Mouse (Mus musculus) cerebellum, adult 2 months (tissue): ENCODE data around the gene Ryr2. TPM values are rescaled to one million over a fixed set of nuclear protein-coding genes. Genes with fewer than 3 reads are reported as not detected.
"Not testable (repeated sequence)": the region's sequence is repeated elsewhere in the genome, so short reads cannot be mapped to it uniquely, and the experiment has no call there.

Experiments
- DNase-seq, 2 experiments: peaks; one replicate each; pipeline ENCODE4 v3.0.0; 2021
- H3K27ac ChIP-seq: fragments of 200-500 bp; 2 replicates; pipeline ENCODE4 v1.5.1; 2012; ENCODE audit warnings: low read length, control low read depth, inconsistent platforms; ENCODE audit not compliant: insufficient read depth
- H3K27me3 ChIP-seq: fragments of 200-500 bp; 2 replicates; pipeline ENCODE4 v1.6.1; 2012; ENCODE audit warnings: inconsistent platforms, mild to moderate bottlenecking, low read length, moderate library complexity; ENCODE audit not compliant: control insufficient read depth, insufficient read depth
- H3K4me1 ChIP-seq: fragments of 200-500 bp; 2 replicates; pipeline ENCODE4 v1.6.1; 2011; ENCODE audit warnings: low read length; ENCODE audit not compliant: control insufficient read depth, insufficient read depth
- H3K4me3 ChIP-seq: fragments of 200-500 bp; replicated peaks from 2 replicates; pipeline ENCODE3; 2011; ENCODE audit warnings: mild to moderate bottlenecking, low read depth, low read length, control low read depth; ENCODE audit not compliant: insufficient read depth
- CTCF ChIP-seq: fragments of 200-500 bp; IDR thresholded peaks from 2 replicates; pipeline ENCODE4 v1.5.1; 2011; ENCODE audit warnings: low read depth, mild to moderate bottlenecking, control low read depth, low read length, moderate library complexity, borderline replicate concordance; ENCODE audit not compliant: insufficient read depth
- POLR2A ChIP-seq: fragments of 200-500 bp; IDR thresholded peaks from 2 replicates; pipeline ENCODE4 v1.6.1; 2011; ENCODE audit warnings: low read length, control low read depth, borderline replicate concordance; ENCODE audit not compliant: insufficient read depth
- WGBS: fragments of 180-500 bp; shearing (Covaris S2); methylation state at CpG from one replicate; pipeline ENCODE4 v1.1.7; 2018; 5-methylcytosine and 5-hydroxymethylcytosine counted together
- polyA plus RNA-seq: library from polyadenylated mRNA; depleted of rRNA; stranded (reverse); fragments of >200 nt; gene quantifications from 2 replicates; pipeline ENCODE4 v1.2.3, GENCODE M21; 2012

The Ryr2 gene
- polyA plus RNA-seq, 1 experiment: 59.8 TPM

GRCm38 (mm10) chr13:11958854-11959253, 147.9 kb downstream of the Ryr2 start:
- Histone ChIP-seq H3K4me1 (no peaks in the 10 kb centered on the region; the same call in 1 of the 2 replicates), H3K4me3 (no peak overlapping the region), H3K27me3 (no peaks in the 10 kb centered on the region), H3K27ac (no peak overlapping the region)
- no peak for DNase-seq
- 77% methylated on average over 3 of the region's 3 CpGs for WGBS
- TF ChIP-seq CTCF (no peak), POLR2A (no peak)

- no peaks in the 10 kb centered on the region for H3K27me3 ChIP-seq
- no peak for TF ChIP-seq CTCF
- no peak for TF ChIP-seq POLR2A
- 78% methylated on average over 4 of the region's 4 CpGs for WGBS
- H3K4me1 ChIP-seq: no peaks in the 10 kb centered on the region; the same call in 1 of the 2 replicates
- no peak for DNase-seq
- H3K4me3 ChIP-seq: no peak overlapping the region
- no peak overlapping the region for H3K27ac ChIP-seq
Observed at GRCm38 (mm10) chr13:11958271-11958670, 148.5 kb downstream of the Ryr2 start.

DNA sequence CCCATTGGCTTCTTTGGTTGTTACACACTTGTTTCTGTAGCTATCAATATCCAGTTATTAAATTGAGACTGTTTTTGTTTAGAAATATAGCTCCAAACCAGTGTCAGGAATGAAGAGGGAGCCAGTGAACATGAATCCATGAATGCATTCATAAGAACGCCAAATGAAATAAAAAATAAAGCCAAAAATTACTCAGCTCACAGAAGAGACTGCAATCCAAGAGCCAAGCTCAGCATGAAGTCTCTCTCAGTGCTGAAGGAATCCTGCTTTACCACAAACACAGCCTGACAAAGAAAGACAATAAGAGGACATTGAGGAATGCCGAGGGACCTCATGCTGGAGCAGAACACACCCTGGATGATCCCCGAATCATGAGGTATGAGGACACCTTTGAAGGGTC, 154.8 kb downstream of the Ryr2 start:
- H3K27ac ChIP-seq: no peak overlapping the region

DNA sequence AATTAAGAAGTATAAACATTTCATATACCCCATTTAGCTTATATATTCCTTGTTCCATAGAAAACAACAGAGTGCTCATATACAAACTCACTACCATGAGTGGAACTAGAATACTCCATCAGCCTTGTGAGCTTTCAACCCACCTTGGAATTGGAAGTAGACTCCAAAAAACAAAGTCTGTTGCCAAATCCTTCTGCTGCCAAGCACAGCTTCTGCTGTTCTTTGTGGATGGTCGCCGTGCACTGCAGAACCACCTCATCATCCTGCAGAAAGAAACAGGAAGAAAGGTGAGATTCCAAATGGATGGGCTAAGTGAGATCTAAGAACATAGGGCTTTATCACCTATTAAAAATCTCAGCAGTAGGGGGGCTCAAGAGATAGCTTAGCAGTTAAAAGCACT, 161.0 kb downstream of the Ryr2 start:
- DNase-seq: peak; percentile 18 to 46
- WGBS: 16% methylated on average over 2 of the region's 2 CpGs
- Histone ChIP-seq H3K27me3 (no peaks in the 10 kb centered on the region), H3K4me3 (no peak overlapping the region), H3K27ac (no peak overlapping the region), H3K4me1 (peaks cover 12% of the 10 kb centered on the region)
- TF ChIP-seq POLR2A (no peak), CTCF (no peak)

More for the DNA sequence above, 154.8 kb downstream of the Ryr2 start:
- Histone ChIP-seq H3K4me3 (no peak overlapping the region), H3K27me3 (no peaks in the 10 kb centered on the region), H3K4me1 (peaks cover 18% of the 10 kb centered on the region; the same call in 1 of the 2 replicates)
- 8% methylated on average over 3 of the region's 3 CpGs for WGBS
- DNase-seq: peak in 1 of 2 experiments; percentile 66
- TF ChIP-seq POLR2A: no peak
- no peak for TF ChIP-seq CTCF

GRCm38 (mm10) chr13:11941724-11942123, 165.0 kb downstream of the Ryr2 start:
- WGBS: 78% methylated on average over 4 of the region's 4 CpGs
- no peak for DNase-seq
- H3K4me3 ChIP-seq: no peak overlapping the region

DNA sequence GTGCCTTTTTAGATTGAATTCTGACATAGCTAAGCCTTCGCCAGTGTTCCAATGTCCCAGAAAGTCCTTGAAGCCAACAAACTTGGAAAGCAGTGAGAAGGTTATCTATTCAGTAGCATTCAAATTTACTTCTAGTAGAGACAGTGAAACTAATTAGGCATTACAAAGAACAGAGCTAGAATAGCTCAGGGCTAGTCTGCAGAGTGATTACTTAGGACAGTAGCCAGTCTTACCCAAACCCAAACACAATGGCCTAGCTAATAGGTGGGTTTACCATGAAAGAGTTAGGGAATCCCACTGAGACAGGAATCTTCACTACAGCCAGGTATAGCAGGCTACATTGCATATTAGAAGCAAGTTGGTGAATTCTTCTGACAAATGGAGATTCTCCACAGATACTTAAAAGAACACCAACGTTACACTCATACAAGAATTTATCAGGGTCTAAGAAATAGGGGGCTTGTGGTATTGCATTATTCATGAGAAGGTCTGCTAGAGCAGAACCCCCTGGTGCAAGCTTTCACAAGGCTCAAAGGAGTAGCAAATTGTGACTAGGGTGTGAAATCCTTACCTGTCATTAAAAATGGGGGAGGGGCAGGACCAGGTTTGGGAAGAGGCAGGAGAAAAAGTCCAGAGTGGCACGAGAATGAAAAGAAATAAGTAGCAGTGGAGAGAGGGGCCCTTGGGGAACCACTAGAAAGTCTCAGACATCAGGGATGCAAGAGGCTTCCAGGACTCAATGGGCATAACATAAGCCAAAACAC, 172.3 kb downstream of the Ryr2 start:
- not testable (repeated sequence) for H3K4me3 ChIP-seq
- WGBS: 83% methylated on average over 3 of the region's 3 CpGs

More at GRCm38 (mm10) chr13:11941724-11942123, 165.0 kb downstream of the Ryr2 start:
- Histone ChIP-seq H3K4me1 (peaks cover 5% of the 10 kb centered on the region), H3K27me3 (no peaks in the 10 kb centered on the region), H3K27ac (no peak overlapping the region)
- no peak for TF ChIP-seq CTCF
- no peak for TF ChIP-seq POLR2A

DNA sequence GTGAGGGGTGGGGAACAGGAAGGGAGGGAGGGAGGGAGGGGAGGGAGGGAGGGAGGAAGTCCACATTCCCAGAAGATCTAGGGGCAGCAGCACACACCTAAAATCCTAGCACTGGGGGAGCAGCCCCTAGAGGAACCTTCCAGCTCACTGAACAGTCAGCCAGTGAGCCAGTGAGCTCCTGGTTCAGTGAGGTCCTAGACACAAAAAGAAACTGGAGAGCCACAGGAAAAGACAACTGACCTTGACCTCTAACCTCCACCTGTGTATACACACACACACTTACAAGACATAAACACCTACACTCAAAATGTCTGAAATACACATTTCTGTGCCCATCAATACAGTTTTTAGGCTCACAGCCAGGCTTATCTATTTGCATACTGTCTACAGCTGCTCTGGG, 173.4 kb downstream of the Ryr2 start:
- no peak overlapping the region for H3K27ac ChIP-seq
- no peak for TF ChIP-seq POLR2A
- no peak for DNase-seq
- peaks cover 7% of the 10 kb centered on the region; the same call in 1 of the 2 replicates for H3K4me1 ChIP-seq
- H3K27me3 ChIP-seq: no peaks in the 10 kb centered on the region
- no peak overlapping the region for H3K4me3 ChIP-seq

More for the DNA sequence above, 172.3 kb downstream of the Ryr2 start:
- H3K27ac ChIP-seq, H3K27me3 ChIP-seq, H3K4me1 ChIP-seq, DNase-seq: not testable (repeated sequence)

- DNase-seq: peak in 1 of 2 experiments; percentile 67
- WGBS: 54% methylated on average over 3 of the region's 3 CpGs
- no peak overlapping the region for H3K27ac ChIP-seq
- TF ChIP-seq POLR2A (no peak), CTCF (no peak)
- no peak overlapping the region for H3K4me3 ChIP-seq
- no peaks in the 10 kb centered on the region for H3K27me3 ChIP-seq
- peaks cover 12% of the 10 kb centered on the region for H3K4me1 ChIP-seq
Observed at GRCm38 (mm10) chr13:11928709-11929108, 178.0 kb downstream of the Ryr2 start.
